Mouse (Mus musculus): ENCODE measurements around the gene Serpinf1. TPM values are rescaled to one million over a fixed set of nuclear protein-coding genes. Genes with fewer than 3 reads are reported as not detected.
A peak's percentile ranks its signal among the peaks of the same experiment; 100 is the strongest.

The Serpinf1 gene
- polyA plus RNA-seq, 1 experiment from 2014 or later: 38.7 TPM

DNA sequence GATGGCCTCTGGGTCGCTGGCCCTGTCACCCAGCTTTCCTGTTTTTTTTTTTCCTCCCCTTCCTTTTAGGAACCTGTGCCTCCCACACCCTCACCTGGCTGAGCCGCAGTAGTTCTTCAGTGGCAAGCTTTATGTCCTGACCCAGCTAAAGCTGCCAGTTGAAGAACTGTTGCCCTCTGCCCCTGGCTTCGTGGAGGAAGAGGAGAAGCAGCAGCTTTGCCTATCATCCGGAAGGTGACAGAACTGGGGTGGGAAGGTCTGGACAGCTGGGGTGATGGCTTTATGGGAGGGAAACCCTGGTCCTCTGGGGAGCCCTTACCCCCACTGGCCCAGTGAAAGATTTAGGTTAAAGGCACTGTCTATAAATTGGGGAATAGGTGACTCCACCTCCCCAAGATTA is 41.1 kb upstream of the Serpinf1 start:
- WGBS: 63% methylated on average over 4 of the region's 4 CpGs
- no peak for ATAC-seq
- peak overlapping the region; percentile 60 for H3K4me2 ChIP-seq (ENCODE audit: low read depth, low read length)
- H3K27ac ChIP-seq (ENCODE audit: low read length): peak overlapping the region; percentile 49; the same call in 1 of the 2 replicates
- no peak overlapping the region for H3K9ac ChIP-seq (ENCODE audit: low read depth, low read length)
- H3K9me3 ChIP-seq (ENCODE audit: control insufficient read depth, low read length): no peaks in the 10 kb centered on the region
- H3K36me3 ChIP-seq (ENCODE audit: control insufficient read depth, insufficient read depth, low read length): peaks cover 3% of the 10 kb centered on the region; the same call in 1 of the 2 replicates
- peaks cover 35% of the 10 kb centered on the region for H3K4me1 ChIP-seq (ENCODE audit: control insufficient read depth, insufficient read depth, low read length)
- H3K4me3 ChIP-seq (ENCODE audit: low read length): peak overlapping the region; percentile 73
- no peaks in the 10 kb centered on the region for H3K27me3 ChIP-seq (replicated peaks; ENCODE audit: control insufficient read depth, insufficient read depth, low read length)

DNA sequence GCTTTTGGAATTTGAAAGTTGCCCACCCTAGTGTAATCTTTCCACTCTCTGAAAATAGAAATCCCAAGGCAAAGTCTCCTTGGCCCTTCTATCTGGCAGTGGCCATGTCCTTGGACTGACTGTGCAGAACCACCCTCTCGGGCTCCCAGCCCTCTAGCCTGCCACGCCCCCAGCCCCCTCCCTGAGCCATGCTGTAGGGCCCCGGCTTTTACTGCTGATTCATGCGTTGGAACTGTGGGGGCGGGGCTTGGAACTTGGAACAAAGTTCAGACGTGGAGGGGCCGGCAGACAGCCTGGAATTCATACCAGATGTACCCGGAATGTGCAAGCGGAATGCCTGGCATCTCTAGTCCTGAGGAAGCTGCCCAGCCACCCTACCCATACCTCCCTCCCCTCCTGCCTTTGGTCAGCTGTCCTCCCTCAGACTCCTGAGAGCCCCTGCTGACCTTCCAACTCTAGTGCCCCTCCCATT is 40.4 kb upstream of the Serpinf1 start:
- H3K4me1 ChIP-seq (ENCODE audit: control insufficient read depth, insufficient read depth, low read length): peaks cover 31% of the 10 kb centered on the region
- peaks cover 3% of the 10 kb centered on the region; the same call in 1 of the 2 replicates for H3K36me3 ChIP-seq (ENCODE audit: control insufficient read depth, insufficient read depth, low read length)
- peak overlapping the region; percentile 72 for H3K9ac ChIP-seq (ENCODE audit: low read depth, low read length)
- ATAC-seq: peak; percentile 67
- H3K27me3 ChIP-seq (replicated peaks; ENCODE audit: control insufficient read depth, insufficient read depth, low read length): no peaks in the 10 kb centered on the region
- no peaks in the 10 kb centered on the region for H3K9me3 ChIP-seq (ENCODE audit: control insufficient read depth, low read length)
- peak overlapping the region; percentile 73 for H3K4me3 ChIP-seq (ENCODE audit: low read length)
- 1% methylated on average over 9 of the region's 9 CpGs for WGBS
- peak overlapping the region; percentile 93 for H3K27ac ChIP-seq (ENCODE audit: low read length)
- peak overlapping the region; percentile 60 for H3K4me2 ChIP-seq (ENCODE audit: low read depth, low read length)

DNA sequence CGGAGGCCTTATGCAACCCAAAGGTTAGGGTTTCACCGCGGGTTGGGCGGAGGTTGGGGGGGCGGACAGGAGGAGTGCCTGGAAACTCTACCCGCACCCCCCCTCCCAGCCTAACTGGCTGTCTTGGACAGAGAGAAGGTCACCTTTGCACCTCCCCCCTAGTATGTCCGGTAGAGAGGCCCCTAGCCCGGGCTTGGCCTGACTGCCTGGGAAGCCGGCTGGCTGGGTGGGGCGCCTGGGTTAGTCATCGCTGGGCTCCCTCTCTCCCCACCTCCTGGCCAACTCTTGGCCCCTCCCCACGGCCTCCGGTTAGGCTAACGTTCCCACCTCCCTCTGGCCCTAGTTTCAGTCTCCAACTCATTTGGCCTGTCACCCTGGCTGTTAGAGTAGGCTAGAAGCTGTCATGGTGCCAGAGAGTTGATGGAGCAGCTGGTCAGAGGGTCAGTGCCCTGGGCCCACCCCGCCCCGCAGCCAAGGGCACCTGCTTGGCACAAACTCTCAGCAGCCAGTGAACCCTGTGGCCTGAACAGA is 39.8 kb upstream of the Serpinf1 start:
- peak overlapping the region; percentile 73 for H3K4me3 ChIP-seq (ENCODE audit: low read length)
- peak overlapping the region; percentile 72 for H3K9ac ChIP-seq (ENCODE audit: low read depth, low read length)
- peaks cover 3% of the 10 kb centered on the region; the same call in 1 of the 2 replicates for H3K36me3 ChIP-seq (ENCODE audit: control insufficient read depth, insufficient read depth, low read length)
- no peaks in the 10 kb centered on the region for H3K9me3 ChIP-seq (ENCODE audit: control insufficient read depth, low read length)
- 3% methylated on average over 16 of the region's 16 CpGs for WGBS
- H3K27ac ChIP-seq (ENCODE audit: low read length): peak overlapping the region; percentile 93
- peaks cover 26% of the 10 kb centered on the region for H3K4me1 ChIP-seq (ENCODE audit: control insufficient read depth, insufficient read depth, low read length)
- ATAC-seq: peak; percentile 41
- H3K27me3 ChIP-seq (replicated peaks; ENCODE audit: control insufficient read depth, insufficient read depth, low read length): no peaks in the 10 kb centered on the region
- peak overlapping the region; percentile 60 for H3K4me2 ChIP-seq (ENCODE audit: low read depth, low read length)

DNA sequence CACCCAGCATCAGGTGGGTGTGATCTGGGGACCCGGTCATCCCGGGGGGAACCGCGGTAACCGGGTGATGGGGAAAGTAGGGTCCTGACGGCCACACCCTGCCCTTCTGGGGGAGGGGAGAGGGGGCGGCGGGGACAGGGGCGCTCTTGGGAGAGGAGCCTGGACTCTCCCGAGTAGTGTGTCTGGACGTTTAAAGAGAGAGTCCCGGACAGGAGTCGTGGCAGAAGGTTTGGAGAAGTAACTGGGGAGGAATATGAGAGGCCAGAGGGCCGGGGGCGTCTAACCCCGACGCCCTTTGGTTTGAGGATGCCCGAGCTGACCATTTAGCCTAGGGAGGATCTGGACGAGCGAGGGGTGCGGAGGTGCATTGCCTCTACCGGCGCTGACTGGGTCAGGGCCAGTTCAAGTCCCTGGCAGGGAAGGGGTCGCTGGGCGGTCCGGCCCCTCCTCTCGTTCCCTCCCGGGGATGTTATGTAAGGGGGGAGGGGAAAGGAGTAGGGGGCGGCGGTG is 39.3 kb upstream of the Serpinf1 start:
- Histone ChIP-seq H3K4me2 (ENCODE audit: low read depth, low read length) (peak overlapping the region; percentile 60), H3K9me3 (ENCODE audit: control insufficient read depth, low read length) (no peaks in the 10 kb centered on the region), H3K4me1 (ENCODE audit: control insufficient read depth, insufficient read depth, low read length) (peaks cover 25% of the 10 kb centered on the region), H3K27me3 (replicated peaks; ENCODE audit: control insufficient read depth, insufficient read depth, low read length) (no peaks in the 10 kb centered on the region), H3K36me3 (ENCODE audit: control insufficient read depth, insufficient read depth, low read length) (peaks cover 3% of the 10 kb centered on the region; the same call in 1 of the 2 replicates), H3K9ac (ENCODE audit: low read depth, low read length) (peak overlapping the region; percentile 72), H3K27ac (ENCODE audit: low read length) (peak overlapping the region; percentile 93), H3K4me3 (ENCODE audit: low read length) (peak overlapping the region; percentile 73)
- peak; percentile 17; the same call in 1 of the 2 replicates for ATAC-seq
- WGBS: under 1% methylated on average over 30 of the region's 30 CpGs

DNA sequence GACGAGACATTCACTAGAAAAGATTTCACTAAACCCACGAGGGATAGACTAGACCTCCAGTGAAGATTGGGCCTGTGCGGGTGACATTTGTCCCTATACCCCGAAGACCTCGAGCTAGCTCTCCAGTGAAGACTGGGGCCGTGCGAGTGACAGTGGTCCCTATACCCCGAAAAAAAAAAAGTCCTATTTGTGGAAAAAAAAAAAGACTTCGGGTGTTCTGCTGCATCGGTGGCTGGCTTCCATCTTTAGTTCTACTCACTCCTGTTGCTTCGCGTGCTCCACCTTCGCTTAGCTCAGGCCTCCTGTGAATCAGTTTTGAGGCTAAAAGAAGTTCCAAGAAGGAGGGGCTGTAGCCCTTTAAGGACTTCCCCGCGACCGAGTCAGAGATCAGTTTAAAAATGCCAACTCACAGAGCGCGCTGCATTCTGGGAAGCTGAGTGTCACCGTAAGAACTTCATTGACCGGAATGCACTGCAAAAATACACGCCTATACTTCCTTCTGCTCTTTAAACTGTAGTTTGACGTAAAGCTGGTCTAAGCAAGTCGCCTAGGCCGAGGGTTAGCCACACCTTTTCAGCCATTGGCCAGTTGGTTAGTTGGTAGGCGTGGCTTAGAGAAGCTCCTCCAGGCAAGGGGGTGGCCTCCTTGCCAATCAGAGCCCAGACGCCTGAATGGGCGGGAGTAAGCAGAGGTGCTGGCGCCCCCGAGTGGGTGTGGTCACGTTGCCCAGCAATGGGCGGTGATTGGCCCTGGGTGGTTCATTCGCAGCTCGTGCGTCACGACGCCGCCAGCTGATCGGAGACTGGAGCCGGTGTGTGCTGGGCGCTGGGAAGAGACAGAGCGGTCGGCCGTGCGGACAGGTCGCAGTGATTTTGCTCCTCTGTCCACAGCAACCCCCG is 38.6 kb upstream of the Serpinf1 start, which contains the start of gene Tlcd2:
Gene Tlcd2 (plus strand): TSS at position 872 of the 899 bp plus-strand sequence.
- WGBS: under 1% methylated on average over 46 of the region's 46 CpGs

DNA sequence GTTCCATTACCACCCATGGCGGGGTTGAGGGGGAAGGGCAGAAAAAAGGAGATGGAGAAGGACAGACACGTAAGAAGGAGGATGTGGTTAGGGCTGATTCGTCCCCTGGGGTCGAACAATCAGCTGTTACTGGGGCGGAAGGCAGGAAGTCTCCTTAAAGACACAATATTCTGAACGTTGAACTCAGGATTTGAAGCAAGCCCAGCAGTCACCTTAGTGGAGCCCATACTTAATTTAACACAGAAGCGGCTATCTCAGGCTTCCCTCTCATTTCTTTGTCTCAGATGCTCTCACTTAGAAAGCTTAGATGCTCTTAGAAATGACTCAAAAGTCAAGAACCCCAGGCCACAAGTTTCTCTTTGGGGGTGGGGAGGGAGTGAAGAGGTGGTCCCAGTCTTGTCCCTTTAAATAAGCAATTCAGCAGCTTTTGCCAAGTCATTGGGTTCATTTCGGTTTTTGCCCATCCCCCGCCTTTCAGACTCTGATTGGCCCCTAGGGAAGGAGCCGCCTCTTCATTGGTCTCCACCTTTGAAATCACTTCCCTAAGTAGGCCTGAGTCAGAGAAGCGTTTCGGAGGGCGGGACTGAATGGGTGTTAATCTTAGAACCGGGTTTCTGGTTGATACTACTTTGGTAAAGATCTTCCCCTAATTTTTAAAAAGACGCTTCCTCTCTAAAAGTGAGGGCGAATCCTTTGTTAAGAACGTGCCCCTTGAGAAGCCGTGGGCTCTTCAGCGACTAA is 37.8 kb upstream of the Serpinf1 start:
- peak overlapping the region; percentile 68 for H3K9ac ChIP-seq (ENCODE audit: low read depth, low read length)
- ATAC-seq: peak; percentile 47
- no peaks in the 10 kb centered on the region for H3K9me3 ChIP-seq (ENCODE audit: control insufficient read depth, low read length)
- H3K4me3 ChIP-seq (ENCODE audit: low read length): peak overlapping the region; percentile 51
- peak overlapping the region; percentile 98 for H3K27ac ChIP-seq (ENCODE audit: low read length)
- H3K36me3 ChIP-seq (ENCODE audit: control insufficient read depth, insufficient read depth, low read length): peaks cover 1% of the 10 kb centered on the region; the same call in 1 of the 2 replicates
- 4% methylated on average over 19 of the region's 19 CpGs for WGBS
- peak overlapping the region; percentile 86 for H3K4me2 ChIP-seq (ENCODE audit: low read depth, low read length)
- peaks cover 26% of the 10 kb centered on the region for H3K4me1 ChIP-seq (ENCODE audit: control insufficient read depth, insufficient read depth, low read length)
- no peaks in the 10 kb centered on the region for H3K27me3 ChIP-seq (replicated peaks; ENCODE audit: control insufficient read depth, insufficient read depth, low read length)

More for the DNA sequence above, 38.6 kb upstream of the Serpinf1 start, which contains the start of gene Tlcd2:
- Histone ChIP-seq H3K9ac (ENCODE audit: low read depth, low read length) (peak within 1 kb of the TSS; percentile 72), H3K27me3 (replicated peaks; ENCODE audit: control insufficient read depth, insufficient read depth, low read length) (no peaks in the 10 kb centered on the region), H3K27ac (ENCODE audit: low read length) (peak within 1 kb of the TSS; percentile 98), H3K9me3 (ENCODE audit: control insufficient read depth, low read length) (no peaks in the 10 kb centered on the region), H3K4me2 (ENCODE audit: low read depth, low read length) (peak within 1 kb of the TSS; percentile 86), H3K4me1 (ENCODE audit: control insufficient read depth, insufficient read depth, low read length) (peaks cover 25% of the 10 kb centered on the region), H3K36me3 (ENCODE audit: control insufficient read depth, insufficient read depth, low read length) (peaks cover 3% of the 10 kb centered on the region; the same call in 1 of the 2 replicates), H3K4me3 (ENCODE audit: low read length) (peak within 1 kb of the TSS; percentile 73)
- ATAC-seq: peak; percentile 88

DNA sequence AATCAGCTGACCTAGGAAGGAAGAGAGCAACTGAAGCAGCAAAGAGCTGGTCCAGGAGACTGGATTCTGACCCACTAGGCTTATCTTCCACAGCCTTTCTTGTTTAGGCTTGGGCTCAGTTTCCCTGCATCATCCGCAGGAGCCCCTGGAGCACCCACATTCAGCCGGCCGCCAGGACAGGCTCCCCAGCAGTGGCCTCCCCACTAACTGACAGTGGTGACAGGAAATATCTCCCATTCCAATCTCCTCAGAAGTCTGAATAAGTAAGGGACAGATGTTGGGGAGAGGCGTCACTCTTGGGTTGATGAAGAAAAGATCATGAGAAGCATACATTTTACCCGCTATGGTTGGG is 37.2 kb upstream of the Serpinf1 start:
- 27% methylated on average over 5 of the region's 5 CpGs for WGBS
- Histone ChIP-seq H3K27me3 (replicated peaks; ENCODE audit: control insufficient read depth, insufficient read depth, low read length) (no peaks in the 10 kb centered on the region), H3K4me3 (ENCODE audit: low read length) (peak overlapping the region; percentile 51; the same call in 1 of the 2 replicates), H3K4me1 (ENCODE audit: control insufficient read depth, insufficient read depth, low read length) (peaks cover 31% of the 10 kb centered on the region), H3K4me2 (ENCODE audit: low read depth, low read length) (peak overlapping the region; percentile 86), H3K27ac (ENCODE audit: low read length) (peak overlapping the region; percentile 98), H3K9me3 (ENCODE audit: control insufficient read depth, low read length) (no peaks in the 10 kb centered on the region), H3K9ac (ENCODE audit: low read depth, low read length) (0 out of 2 replicates have a peak overlapping the region, but pooled peaks have one; percentile 68), H3K36me3 (ENCODE audit: control insufficient read depth, insufficient read depth, low read length) (no peaks in the 10 kb centered on the region)
- no peak for ATAC-seq

DNA sequence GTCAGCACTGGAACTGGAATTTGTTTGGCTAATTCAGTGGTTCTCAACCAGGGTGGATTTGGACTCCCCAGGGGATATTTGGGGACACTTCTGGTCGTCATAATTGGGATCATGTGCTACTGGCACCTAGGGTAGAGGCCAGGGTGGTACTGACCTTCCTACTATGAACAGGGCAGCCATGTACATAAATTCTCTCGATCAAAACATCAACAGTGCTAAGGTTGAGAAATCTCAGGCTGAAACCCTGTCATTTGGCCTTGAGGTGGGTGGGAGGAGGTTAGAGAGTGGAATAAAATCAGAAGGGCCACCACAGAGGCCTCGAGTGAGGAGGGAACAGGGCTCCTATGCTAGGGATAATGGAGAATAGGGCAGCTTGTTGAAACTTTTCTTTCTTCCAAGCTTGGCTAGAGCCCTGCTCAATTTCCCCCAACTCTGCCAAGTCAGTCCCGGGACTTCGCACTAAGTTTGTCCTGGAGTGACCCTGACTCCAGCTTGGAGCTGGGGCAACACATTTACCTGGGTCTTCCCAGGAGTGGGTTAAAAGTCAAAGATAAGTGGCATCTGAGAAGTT is 36.7 kb upstream of the Serpinf1 start:
- WGBS: 76% methylated on average over 5 of the region's 5 CpGs
- Histone ChIP-seq H3K4me3 (ENCODE audit: low read length) (no peak overlapping the region), H3K27me3 (replicated peaks; ENCODE audit: control insufficient read depth, insufficient read depth, low read length) (no peaks in the 10 kb centered on the region), H3K4me2 (ENCODE audit: low read depth, low read length) (no peak overlapping the region), H3K36me3 (ENCODE audit: control insufficient read depth, insufficient read depth, low read length) (no peaks in the 10 kb centered on the region), H3K9me3 (ENCODE audit: control insufficient read depth, low read length) (no peaks in the 10 kb centered on the region), H3K9ac (ENCODE audit: low read depth, low read length) (0 out of 2 replicates have a peak overlapping the region, but pooled peaks have one; percentile 68), H3K27ac (ENCODE audit: low read length) (peak overlapping the region; percentile 98), H3K4me1 (ENCODE audit: control insufficient read depth, insufficient read depth, low read length) (peaks cover 32% of the 10 kb centered on the region)
- no peak for ATAC-seq

Measured in intestine, embryonic 16.5 days (tissue).